Mouse (Mus musculus) kidney, adult 2 months (tissue): Measurements from ENCODE around the gene Pip. TPM values are rescaled to one million over a fixed set of nuclear protein-coding genes. Genes with fewer than 3 reads are reported as not detected.

Experiments
- DNase-seq: peaks from one replicate; pipeline ENCODE4 v3.0.0; 2021
- H3K27ac ChIP-seq: fragments of 200-500 bp; 2 replicates; pipeline ENCODE4 v1.5.1; 2012; ENCODE audit warnings: low read depth, low read length, control low read depth, inconsistent platforms; ENCODE audit not compliant: insufficient read depth
- H3K27me3 ChIP-seq: fragments of 200-500 bp; replicated peaks from 2 replicates; pipeline ENCODE4 v1.6.1; 2012; ENCODE audit warnings: mild to moderate bottlenecking, moderate library complexity, low read length, inconsistent platforms; ENCODE audit not compliant: control insufficient read depth, insufficient read depth
- H3K36me3 ChIP-seq: fragments of 200-500 bp; 2 replicates; pipeline ENCODE4 v1.6.1; 2012; ENCODE audit warnings: mild to moderate bottlenecking, moderate library complexity, low read length, inconsistent platforms; ENCODE audit not compliant: control insufficient read depth, insufficient read depth
- H3K4me1 ChIP-seq: fragments of 200-500 bp; 2 replicates; pipeline ENCODE4 v1.6.1; 2011; ENCODE audit warnings: low read length; ENCODE audit not compliant: control insufficient read depth, insufficient read depth
- H3K4me3 ChIP-seq: fragments of 200-500 bp; 2 replicates; pipeline ENCODE4 v1.5.1; 2011; ENCODE audit warnings: mild to moderate bottlenecking, low read depth, low read length, control low read depth; ENCODE audit not compliant: insufficient read depth
- CTCF ChIP-seq: fragments of 200-500 bp; conservative IDR thresholded peaks from 2 replicates; pipeline ENCODE4 v1.5.1; 2011; ENCODE audit warnings: low read depth, mild to moderate bottlenecking, control low read depth, low read length, moderate library complexity, mixed read lengths; ENCODE audit not compliant: insufficient read depth, insufficient read length
- POLR2A ChIP-seq: fragments of 200-500 bp; IDR thresholded peaks from one replicate; pipeline ENCODE4 v1.6.1; 2011; ENCODE audit warnings: low read depth, low read length, control low read depth
- WGBS: fragments of 180-500 bp; shearing (Covaris S2); methylation state at CpG from one replicate; pipeline ENCODE4 v1.1.7; 2018; 5-methylcytosine and 5-hydroxymethylcytosine counted together
- polyA plus RNA-seq: library from polyadenylated mRNA; depleted of rRNA; stranded (reverse); fragments of >200 nt; gene quantifications from 2 replicates; pipeline ENCODE4 v1.2.3, GENCODE M21; 2012; rRNA removed

The Pip gene
- polyA plus RNA-seq, result not detected in 2 replicates

- no peak for TF ChIP-seq POLR2A
- 80% methylated on average over 2 of the region's 2 CpGs for WGBS
- Histone ChIP-seq H3K4me1 (no peaks in the 10 kb centered on the region), H3K36me3 (no peaks in the 10 kb centered on the region), H3K27ac (no peak within 1 kb of the TSS), H3K27me3 (no peaks in the 10 kb centered on the region), H3K4me3 (no peak within 1 kb of the TSS)
- DNase-seq, result no peak
These were observed at the start of gene Pip for GRCm38 (mm10) chr6:41847235-41847634. TSS of gene Pip (plus strand) at chr6:41847535.

- no peak overlapping the region for H3K27ac ChIP-seq
- no peaks in the 10 kb centered on the region for H3K27me3 ChIP-seq
- no peaks in the 10 kb centered on the region for H3K36me3 ChIP-seq
- H3K4me3 ChIP-seq, result no peak overlapping the region
- DNase-seq, result no peak
- no peaks in the 10 kb centered on the region for H3K4me1 ChIP-seq
- no peak for TF ChIP-seq POLR2A
- no peak for TF ChIP-seq CTCF
These were observed 23.2 kb upstream of the Pip start for GRCm38 (mm10) chr6:41824086-41824485.

GRCm38 (mm10) chr6:41829516-41829915 lies 17.8 kb upstream of the Pip start:
- Histone ChIP-seq H3K36me3 (no peaks in the 10 kb centered on the region), H3K4me1 (no peaks in the 10 kb centered on the region), H3K27ac (no peak overlapping the region), H3K4me3 (no peak overlapping the region), H3K27me3 (no peaks in the 10 kb centered on the region; the same call in 1 of the 2 replicates)
- TF ChIP-seq POLR2A (no peak), CTCF (no peak)
- 82% methylated on average over 2 of the region's 2 CpGs for WGBS
- no peak for DNase-seq

- H3K4me1 ChIP-seq, result no peaks in the 10 kb centered on the region
- H3K36me3 ChIP-seq, result no peaks in the 10 kb centered on the region
- TF ChIP-seq CTCF (no peak), POLR2A (no peak)
- no peak within 1 kb of the TSS for H3K4me3 ChIP-seq
- no peaks in the 10 kb centered on the region for H3K27me3 ChIP-seq
- no peak within 1 kb of the TSS for H3K27ac ChIP-seq
- no peak for DNase-seq
- WGBS, result 78% methylated on average over 3 of the region's 3 CpGs
These were observed 5.4 kb downstream of the Pip start, which contains the start of gene Sval2 for GRCm38 (mm10) chr6:41852689-41853088. TSS of gene Sval2 (plus strand) at chr6:41852989.

DNA sequence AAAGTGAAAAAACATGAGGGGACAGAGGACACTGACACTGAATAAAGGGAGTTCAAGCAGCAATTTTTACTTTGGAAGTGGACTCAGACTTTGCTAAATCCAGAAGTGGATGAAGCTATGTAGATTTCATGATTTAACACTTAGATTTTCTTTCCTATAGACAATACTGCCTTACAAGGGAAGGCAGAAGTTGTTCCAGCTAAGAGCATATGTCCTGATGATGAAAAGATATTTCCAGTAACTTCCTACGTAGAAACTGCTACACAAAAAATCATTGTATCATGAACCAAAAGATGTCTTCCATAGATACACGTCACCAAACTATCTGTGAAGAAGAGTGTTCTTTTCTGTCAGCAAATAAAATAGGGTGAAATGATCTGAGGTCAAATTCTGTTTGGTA lies 16.7 kb downstream of the Pip start:
- Histone ChIP-seq H3K4me3 (no peak overlapping the region), H3K4me1 (no peaks in the 10 kb centered on the region), H3K36me3 (no peaks in the 10 kb centered on the region), H3K27me3 (no peaks in the 10 kb centered on the region), H3K27ac (no peak overlapping the region)
- DNase-seq, result no peak
- WGBS, result 76% methylated on average over 2 of the region's 2 CpGs
- TF ChIP-seq CTCF (no peak), POLR2A (no peak)

Other genes starting within 250 kb of the Pip start
- gene Ephb6, start 242.1 kb upstream of the Pip start, polyA plus RNA-seq, result 4.0 and 5.6 TPM in 2 replicates
- 0.72 and 1.0 TPM in 2 replicates for gene Trpv6, start 211.1 kb upstream of the Pip start, polyA plus RNA-seq
- 6.6 and 12.4 TPM in 2 replicates for gene Trpv5, start 166.8 kb upstream of the Pip start, polyA plus RNA-seq
- 0.75 and 0.99 TPM in 2 replicates for gene Llcfc1, start 163.1 kb upstream of the Pip start, polyA plus RNA-seq
- gene Kel, start 143.2 kb upstream of the Pip start, polyA plus RNA-seq, result 0.04 and 0.13 TPM in 2 replicates
- not detected in 2 replicates for gene Olfr459, start 72.4 kb upstream of the Pip start, polyA plus RNA-seq
- gene Sval2, start 5.5 kb downstream of the Pip start, polyA plus RNA-seq, result not detected in 2 replicates
- gene Sval1, start 104.1 kb downstream of the Pip start, polyA plus RNA-seq, result not detected in 2 replicates
- gene Sval3, start 120.6 kb downstream of the Pip start, polyA plus RNA-seq, result not detected in 2 replicates
- not detected in 2 replicates for gene Sva, start 190.9 kb downstream of the Pip start, polyA plus RNA-seq